Mouse (Mus musculus) frontal cortex, adult 2 months (tissue): ENCODE data around the gene Hk1. TPM values are rescaled to one million over a fixed set of nuclear protein-coding genes. Genes with fewer than 3 reads are reported as not detected.

ENCODE experiments used
- DNase-seq, 2 experiments: peaks; one replicate each; pipeline ENCODE4 v3.0.0; 2022; ENCODE audit warnings: low spot score in 1 of 2; ENCODE audit errors: extremely low spot score in 1 of 2
- polyA plus RNA-seq: library from polyadenylated mRNA; depleted of rRNA; stranded (reverse); fragments of >200 nt; gene quantifications from 2 replicates; pipeline ENCODE4 v1.2.3, GENCODE M21; 2012

Hk1 gene
- polyA plus RNA-seq, 1 experiment, result 220 TPM

- no peak for DNase-seq
These were observed 100.0 kb downstream of the Hk1 start for GRCm38 (mm10) chr10:62279671-62280070.

- no peak for DNase-seq
These were observed 100.6 kb downstream of the Hk1 start for GRCm38 (mm10) chr10:62279066-62279465.

GRCm38 (mm10) chr10:62277499-62278293 is 102.0 kb downstream of the Hk1 start:
- no peak for DNase-seq

DNA sequence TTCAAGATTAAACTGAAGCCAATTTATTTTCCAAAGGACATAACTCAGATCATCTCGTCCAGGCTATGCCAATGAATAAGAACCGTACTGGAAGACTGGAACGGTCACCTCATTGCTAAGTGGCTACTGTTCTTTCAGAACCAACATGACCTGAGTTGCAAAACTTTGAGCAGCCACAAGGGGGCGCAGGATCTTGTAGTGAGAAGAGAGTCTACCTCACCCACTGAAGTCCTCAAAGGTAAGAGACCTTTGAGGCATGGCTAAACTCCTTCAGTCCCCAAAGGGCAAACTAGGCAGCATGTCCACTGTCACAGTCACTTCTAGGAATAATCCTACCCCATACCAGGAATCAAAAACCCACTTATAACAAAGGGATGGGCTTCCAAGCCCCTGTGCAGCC is 104.5 kb downstream of the Hk1 start:
- DNase-seq, result peak; percentile 59 to 93

GRCm38 (mm10) chr10:62269278-62269677 is 110.4 kb downstream of the Hk1 start:
- DNase-seq, result no peak

- DNase-seq, result no peak
These were observed 115.4 kb downstream of the Hk1 start for GRCm38 (mm10) chr10:62264299-62264698.

GRCm38 (mm10) chr10:62261115-62261886 is 118.4 kb downstream of the Hk1 start:
- peak; percentile 28 to 69 for DNase-seq

DNA sequence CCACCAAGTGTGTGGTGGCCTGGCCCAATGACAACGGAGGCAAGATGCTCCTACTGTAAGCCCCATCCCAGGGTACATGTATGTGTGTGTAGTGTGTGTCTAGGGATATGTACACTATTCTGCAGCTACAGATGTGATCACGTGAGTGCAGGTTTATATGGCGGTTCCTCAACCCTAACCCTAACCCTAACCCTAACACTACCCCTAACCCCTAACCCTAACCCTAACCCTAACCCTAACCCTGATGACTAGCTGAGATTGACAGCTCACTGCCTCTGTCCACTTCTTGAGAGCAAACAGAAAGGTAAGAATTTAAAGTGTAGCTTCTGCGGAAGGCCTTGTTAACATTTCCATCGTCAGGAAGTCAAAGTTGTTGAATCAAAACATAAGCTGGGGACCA is 121.4 kb downstream of the Hk1 start:
- no peak for DNase-seq

DNA sequence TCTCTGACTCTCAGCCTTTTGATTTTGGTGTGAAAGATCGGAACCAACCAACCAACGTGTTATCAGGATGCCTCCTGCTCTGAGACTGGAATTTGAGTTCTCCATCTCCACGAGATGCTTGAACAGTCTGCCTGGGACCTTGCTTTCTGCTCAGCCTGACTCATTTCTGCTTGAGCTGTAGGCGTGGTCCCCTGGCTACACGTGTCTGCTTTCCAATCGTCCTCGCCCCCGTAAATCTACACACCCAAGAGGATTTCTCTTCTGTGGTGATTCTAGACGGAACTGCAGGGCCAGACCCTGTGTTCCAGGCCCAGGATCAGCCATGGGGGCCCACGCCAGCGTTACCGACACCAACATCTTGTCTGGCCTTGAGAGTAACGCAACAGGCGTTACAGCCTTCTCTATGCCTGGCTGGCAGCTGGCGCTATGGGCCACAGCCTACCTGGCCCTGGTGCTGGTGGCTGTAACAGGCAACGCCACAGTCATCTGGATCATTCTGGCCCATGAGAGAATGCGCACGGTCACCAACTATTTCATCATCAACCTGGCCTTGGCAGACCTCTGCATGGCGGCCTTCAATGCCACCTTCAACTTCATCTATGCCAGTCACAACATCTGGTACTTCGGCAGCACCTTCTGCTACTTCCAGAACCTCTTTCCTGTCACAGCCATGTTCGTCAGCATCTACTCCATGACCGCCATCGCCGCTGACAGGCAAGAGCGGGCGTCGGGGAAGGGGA is 127.0 kb downstream of the Hk1 start:
- DNase-seq, result no peak

- no peak for DNase-seq
These were observed 127.7 kb downstream of the Hk1 start, which contains the start of gene Tacr2 for GRCm38 (mm10) chr10:62252000-62252488. Gene Tacr2 (plus strand): TSS chr10:62252438.

DNA sequence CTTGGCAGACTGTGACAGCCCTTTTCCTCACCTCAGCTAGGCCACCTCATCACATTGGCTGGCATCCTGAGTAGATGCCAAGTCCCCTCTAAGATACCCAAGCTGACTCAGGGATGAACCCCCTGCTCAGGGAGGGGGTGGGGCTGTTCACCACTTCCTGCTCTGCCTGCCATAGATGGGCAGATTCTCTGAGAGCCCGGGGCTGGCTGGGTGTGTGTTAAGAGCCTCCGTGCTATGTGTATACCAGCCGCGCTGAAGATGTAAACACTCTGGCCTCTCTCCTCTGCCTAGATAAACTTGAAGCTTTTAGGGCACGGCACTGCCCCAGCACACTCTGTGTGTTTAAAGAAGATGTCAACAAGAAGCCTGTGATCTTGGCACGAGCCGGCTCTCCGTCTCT is 131.9 kb downstream of the Hk1 start:
- no peak for DNase-seq

DNA sequence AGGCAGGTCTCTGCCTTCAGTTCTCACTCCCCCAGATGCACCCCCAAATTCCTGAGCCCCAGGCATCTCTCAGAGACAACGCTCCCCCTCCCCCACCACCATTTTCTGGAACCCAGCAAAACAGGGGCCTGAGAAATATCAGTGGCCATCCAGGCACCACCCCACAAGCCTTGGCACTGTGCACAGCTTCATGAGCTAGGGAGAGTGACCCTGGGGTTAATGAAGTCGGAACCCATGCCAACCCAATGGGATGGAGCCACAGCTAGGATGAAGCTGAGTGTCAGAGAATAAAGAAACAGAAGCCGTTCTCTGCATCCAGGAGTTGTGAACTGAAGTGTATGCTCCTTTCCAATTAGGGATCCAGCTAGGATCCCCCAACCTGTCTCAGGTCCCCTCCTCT is 132.6 kb downstream of the Hk1 start:
- DNase-seq, result no peak

GRCm38 (mm10) chr10:62244067-62244466 is 135.6 kb downstream of the Hk1 start:
- DNase-seq, result no peak

GRCm38 (mm10) chr10:62242896-62243295 is 136.8 kb downstream of the Hk1 start:
- peak; percentile 33 to 83 for DNase-seq

- DNase-seq, result no peak
These were observed 137.3 kb downstream of the Hk1 start for GRCm38 (mm10) chr10:62242358-62242757.

GRCm38 (mm10) chr10:62239270-62239669 is 140.4 kb downstream of the Hk1 start:
- DNase-seq, result no peak

DNA sequence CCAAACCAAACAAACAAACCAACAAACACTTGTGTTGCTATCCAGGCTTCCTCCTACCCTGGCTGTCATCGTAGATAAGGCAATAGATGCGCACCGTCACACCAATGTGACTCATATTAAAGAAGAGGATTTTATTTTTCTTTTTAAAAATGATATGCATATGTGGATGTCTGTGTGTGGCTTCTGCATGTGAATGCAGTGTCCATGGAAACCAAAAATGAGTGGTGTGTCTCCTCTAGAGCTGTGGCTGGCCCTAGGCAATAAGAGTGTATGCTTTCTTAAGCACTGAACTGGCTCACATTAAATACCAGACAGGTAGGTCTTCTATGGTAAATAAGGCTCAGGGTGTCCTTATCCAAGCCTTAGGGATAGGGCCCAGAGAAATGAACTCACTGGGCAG is 141.0 kb downstream of the Hk1 start:
- no peak for DNase-seq

GRCm38 (mm10) chr10:62237205-62237604 is 142.5 kb downstream of the Hk1 start:
- DNase-seq, result no peak

DNA sequence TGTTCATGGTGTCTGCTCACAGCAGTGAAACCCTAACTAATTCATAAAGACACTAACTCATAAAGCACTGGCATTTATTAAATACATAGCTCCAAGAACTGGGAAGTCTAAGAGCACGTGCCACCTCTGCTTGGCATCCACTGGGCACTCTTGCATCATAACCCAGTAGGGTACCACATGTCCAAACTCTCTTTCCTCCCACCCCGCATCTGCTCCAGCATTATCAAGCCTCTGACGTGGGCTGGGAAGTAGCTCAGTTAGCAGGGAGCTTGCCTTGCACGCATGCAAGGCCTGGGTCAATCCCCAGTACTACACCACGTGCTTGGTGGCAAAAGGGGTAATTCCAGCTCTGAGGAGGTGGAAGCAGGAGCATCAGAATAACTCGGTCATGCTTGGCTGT is 143.5 kb downstream of the Hk1 start:
- no peak for DNase-seq

- DNase-seq, result no peak
These were observed 147.9 kb downstream of the Hk1 start for GRCm38 (mm10) chr10:62231811-62232210.

GRCm38 (mm10) chr10:62231395-62231732 is 148.3 kb downstream of the Hk1 start:
- DNase-seq, result no peak
